Comparison of ENCODE assay signal across 15 mouse cellular contexts in the genomic region with DNA sequence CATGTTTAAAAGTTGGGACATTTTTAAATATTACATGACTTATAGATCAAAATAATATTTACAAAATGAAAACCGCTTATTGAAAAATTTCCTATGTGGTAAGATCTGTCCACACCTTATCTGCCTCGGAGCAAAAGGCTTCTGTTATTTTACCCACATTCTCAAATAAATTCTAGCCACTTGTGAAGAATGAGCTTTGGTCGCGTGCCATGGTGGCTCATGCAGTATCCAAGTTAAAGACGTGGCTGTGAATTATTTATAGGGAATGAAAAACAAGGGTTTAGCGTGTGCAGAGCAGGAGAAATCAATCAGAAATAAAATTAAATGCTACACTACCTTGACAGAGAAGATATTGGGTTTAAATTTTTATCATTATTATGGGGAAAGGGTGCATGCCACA.
DNase-seq lines count a peak whose midpoint lies in the region; TF ChIP-seq lines count a peak whose summit lies in the region.
"Had no signal": no experiment of that assay in that cellular context is flagged by ENCODE, and none has a peak within 500 bp of the region (broad histone marks: within the 10 kb centered on the region; RNA-seq: fewer than 3 reads in every experiment).

No protein-coding gene starts in this region.

- peak; percentile 51 for DNase-seq in kidney, adult 11 months
- no peak for DNase-seq in kidney, postnatal 10 days
- DNase-seq in kidney, adult 9 months: peak; percentile 47
- no peak for DNase-seq in kidney, postnatal 4 days
- DNase-seq in brain, embryonic 14.5 days (ENCODE audit: low read depth): peak; percentile 17
- DNase-seq in kidney, postnatal 36 days: peak; percentile 32 to 65
- no peak for DNase-seq in c-Kit-positive CD71-positive TER-119-positive erythroid progenitor cells, embryonic 14.5 days (ENCODE audit: low spot score)
- DNase-seq: adrenal gland, adult 8-10 months; adrenal gland, postnatal 36 days; cerebellum, adult 11-12 months; cerebellum, adult 9-10 months; cerebellum, postnatal 25 days; gastrocnemius, adult 2 months; gastrocnemius, postnatal 25 days; heart, postnatal 36 days had no signal

- no peak for TF ChIP-seq CTCF in brain, embryonic 14.5 days (IDR thresholded peaks at IDR 0.05; ENCODE audit: borderline replicate concordance, extremely low read depth, insufficient read depth, insufficient read length)

- TF ChIP-seq POLR2A in brain, embryonic 14.5 days (IDR thresholded peaks at IDR 0.05; ENCODE audit: borderline replicate concordance, extremely low read depth, insufficient read depth, insufficient read length, poor library complexity, severe bottlenecking): no peak

Comparison
In these comparisons a context has a peak if more than half of its experiments do, and no peak if none do; other contexts are left out.
1. DNase-seq: peak in kidney, adult 11 months (single experiment), kidney, adult 9 months (single experiment), brain, embryonic 14.5 days (single experiment) and kidney, postnatal 36 days (2 of 2); none in kidney, postnatal 10 days (single experiment), kidney, postnatal 4 days (0 of 2) and c-Kit-positive CD71-positive TER-119-positive erythroid progenitor cells, embryonic 14.5 days (single experiment).